Mouse (Mus musculus): ENCODE results near the gene Cabin1. TPM values are rescaled to one million over a fixed set of nuclear protein-coding genes. Genes with fewer than 3 reads are reported as not detected.

The Cabin1 gene
- polyA plus RNA-seq, 1 experiment from 2014 or later = 31.6 TPM

DNA sequence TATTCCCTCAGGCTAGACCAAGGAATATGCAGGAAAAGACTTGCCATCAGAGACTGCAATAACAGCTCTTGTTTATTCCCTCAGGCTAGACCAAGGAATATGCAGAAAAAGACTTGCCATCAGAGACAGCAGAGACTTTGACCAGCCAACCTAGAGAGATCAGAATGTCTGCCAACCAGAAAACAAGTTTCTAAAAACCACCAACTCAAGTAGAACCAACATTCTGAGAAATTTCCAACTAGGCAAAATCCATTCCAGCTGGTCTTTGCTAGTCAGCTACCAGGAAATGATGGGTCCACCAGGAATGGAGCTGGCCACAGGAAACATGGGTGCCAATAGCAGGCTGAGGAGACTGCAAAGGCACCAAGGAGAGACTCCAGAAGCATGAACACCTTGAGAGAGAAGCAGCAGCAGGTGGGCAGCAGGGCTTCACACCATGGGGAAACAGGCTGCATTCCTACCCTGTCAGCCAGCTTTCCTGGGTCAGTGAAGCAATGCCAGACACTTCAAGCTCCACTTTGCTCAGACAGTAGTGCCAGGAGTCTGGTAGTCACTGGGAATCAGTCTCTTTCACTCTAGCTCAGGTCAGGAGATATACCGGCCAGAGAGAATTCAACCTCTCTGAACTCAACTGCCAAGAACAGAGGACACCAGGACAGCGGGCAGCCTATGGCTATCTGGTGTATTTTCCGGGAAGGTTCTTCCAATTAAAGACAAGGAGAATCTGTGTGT is 56.1 kb downstream of the Cabin1 start:
- Histone ChIP-seq H3K27me3 (ENCODE audit: control insufficient read depth, insufficient read depth, low read length) (no peaks in the 10 kb centered on the region), H3K9ac (ENCODE audit: low read length) (no peak overlapping the region), H3K27ac (ENCODE audit: low read depth, low read length) (no peak overlapping the region), H3K36me3 (ENCODE audit: control insufficient read depth, insufficient read depth, low read length) (peaks cover 5% of the 10 kb centered on the region; the same call in 1 of the 2 replicates), H3K4me2 (no peak overlapping the region), H3K9me3 (ENCODE audit: control insufficient read depth, low read length) (no peaks in the 10 kb centered on the region), H3K4me3 (ENCODE audit: low read depth, low read length) (no peak overlapping the region), H3K4me1 (ENCODE audit: control insufficient read depth, insufficient read depth, low read length) (no peaks in the 10 kb centered on the region; the same call in 1 of the 2 replicates)
- no peak for DNase-seq (ENCODE audit: low spot score, missing footprints)
- WGBS = 92% methylated on average over 3 of the region's 3 CpGs
- no peak for ATAC-seq (ENCODE audit: low FRiP score)

DNA sequence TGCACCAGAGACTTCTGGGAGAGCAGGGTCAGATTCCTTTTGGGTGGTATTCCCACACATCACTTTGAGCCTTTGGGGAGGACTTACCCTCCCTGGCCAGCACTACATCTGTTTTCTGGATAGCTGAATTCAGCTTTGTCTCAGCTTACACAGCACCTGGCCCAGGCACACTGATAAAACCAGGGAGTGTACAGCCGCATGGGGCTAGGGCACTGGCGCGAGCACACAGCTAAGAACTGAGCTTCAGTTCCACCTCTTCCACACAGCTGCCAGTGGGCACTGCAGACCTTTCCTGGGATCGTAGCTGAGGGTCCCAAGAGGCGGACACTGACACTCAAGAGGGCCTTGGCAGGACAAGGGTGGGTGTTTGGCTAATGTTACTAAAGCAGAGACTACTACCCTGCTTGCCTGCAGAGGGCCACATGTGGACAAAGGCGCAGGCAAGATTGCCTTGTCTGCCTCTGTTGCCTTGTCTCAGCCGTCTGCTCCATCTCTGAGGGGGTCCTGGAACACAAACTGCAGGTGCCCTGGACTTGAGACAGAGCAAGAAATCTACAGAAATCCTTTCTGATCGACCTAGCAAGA is 57.4 kb downstream of the Cabin1 start:
- H3K9ac ChIP-seq (ENCODE audit: low read length) = no peak overlapping the region
- 77% methylated on average over 8 of the region's 8 CpGs for WGBS
- ATAC-seq (ENCODE audit: low FRiP score) (no peak), DNase-seq (ENCODE audit: low spot score, missing footprints) (no peak)
- H3K27ac ChIP-seq (ENCODE audit: low read depth, low read length) = no peak overlapping the region
- H3K4me1 ChIP-seq (ENCODE audit: control insufficient read depth, insufficient read depth, low read length) = no peaks in the 10 kb centered on the region; the same call in 1 of the 2 replicates
- no peak overlapping the region for H3K4me3 ChIP-seq (ENCODE audit: low read depth, low read length)
- no peak overlapping the region for H3K4me2 ChIP-seq
- no peaks in the 10 kb centered on the region for H3K27me3 ChIP-seq (ENCODE audit: control insufficient read depth, insufficient read depth, low read length)
- no peaks in the 10 kb centered on the region for H3K36me3 ChIP-seq (ENCODE audit: control insufficient read depth, insufficient read depth, low read length)
- no peaks in the 10 kb centered on the region for H3K9me3 ChIP-seq (ENCODE audit: control insufficient read depth, low read length)

DNA sequence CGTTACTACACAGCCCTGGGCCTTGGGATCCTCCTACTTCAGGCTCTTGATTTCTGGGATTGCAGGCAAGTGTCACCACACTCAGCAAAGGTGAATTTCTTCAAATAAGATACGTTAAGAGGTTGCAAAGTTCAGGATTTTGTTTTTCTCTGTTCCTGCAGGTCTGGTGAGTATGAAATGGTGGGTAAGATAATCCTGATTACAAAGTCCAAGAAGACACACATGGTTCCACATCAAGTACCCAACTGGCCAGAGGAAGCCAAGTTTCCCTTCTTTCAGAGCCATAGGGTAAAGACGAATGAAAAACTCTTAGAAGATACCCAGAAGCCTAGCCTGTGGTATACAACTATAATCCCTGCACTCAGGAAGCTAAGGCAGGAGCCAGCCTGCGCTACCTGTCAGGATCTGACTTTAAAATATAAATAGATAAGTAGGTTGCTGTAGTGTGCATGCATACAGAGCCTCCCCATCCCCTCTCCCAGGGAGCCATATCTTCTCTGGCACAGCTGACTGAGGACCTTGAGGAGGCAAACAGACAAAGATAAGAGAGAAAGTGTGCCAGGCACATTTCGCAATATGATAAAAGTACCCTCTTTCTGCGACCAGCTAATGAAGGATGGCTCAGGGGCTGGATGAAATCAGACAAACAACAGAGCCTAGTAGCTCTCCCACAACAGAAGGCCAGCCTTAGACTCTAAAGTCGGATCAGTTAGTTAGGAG is 58.3 kb downstream of the Cabin1 start:
- H3K4me3 ChIP-seq (ENCODE audit: low read depth, low read length) = no peak overlapping the region
- no peaks in the 10 kb centered on the region for H3K27me3 ChIP-seq (ENCODE audit: control insufficient read depth, insufficient read depth, low read length)
- DNase-seq (ENCODE audit: low spot score, missing footprints) (no peak), ATAC-seq (ENCODE audit: low FRiP score) (no peak)
- H3K9me3 ChIP-seq (ENCODE audit: control insufficient read depth, low read length) = no peaks in the 10 kb centered on the region
- H3K27ac ChIP-seq (ENCODE audit: low read depth, low read length) = no peak overlapping the region
- H3K4me2 ChIP-seq = no peak overlapping the region
- no peaks in the 10 kb centered on the region for H3K36me3 ChIP-seq (ENCODE audit: control insufficient read depth, insufficient read depth, low read length)
- no peak overlapping the region for H3K9ac ChIP-seq (ENCODE audit: low read length)
- no peaks in the 10 kb centered on the region; the same call in 1 of the 2 replicates for H3K4me1 ChIP-seq (ENCODE audit: control insufficient read depth, insufficient read depth, low read length)
- WGBS = 79% methylated on average over 7 of the region's 7 CpGs

DNA sequence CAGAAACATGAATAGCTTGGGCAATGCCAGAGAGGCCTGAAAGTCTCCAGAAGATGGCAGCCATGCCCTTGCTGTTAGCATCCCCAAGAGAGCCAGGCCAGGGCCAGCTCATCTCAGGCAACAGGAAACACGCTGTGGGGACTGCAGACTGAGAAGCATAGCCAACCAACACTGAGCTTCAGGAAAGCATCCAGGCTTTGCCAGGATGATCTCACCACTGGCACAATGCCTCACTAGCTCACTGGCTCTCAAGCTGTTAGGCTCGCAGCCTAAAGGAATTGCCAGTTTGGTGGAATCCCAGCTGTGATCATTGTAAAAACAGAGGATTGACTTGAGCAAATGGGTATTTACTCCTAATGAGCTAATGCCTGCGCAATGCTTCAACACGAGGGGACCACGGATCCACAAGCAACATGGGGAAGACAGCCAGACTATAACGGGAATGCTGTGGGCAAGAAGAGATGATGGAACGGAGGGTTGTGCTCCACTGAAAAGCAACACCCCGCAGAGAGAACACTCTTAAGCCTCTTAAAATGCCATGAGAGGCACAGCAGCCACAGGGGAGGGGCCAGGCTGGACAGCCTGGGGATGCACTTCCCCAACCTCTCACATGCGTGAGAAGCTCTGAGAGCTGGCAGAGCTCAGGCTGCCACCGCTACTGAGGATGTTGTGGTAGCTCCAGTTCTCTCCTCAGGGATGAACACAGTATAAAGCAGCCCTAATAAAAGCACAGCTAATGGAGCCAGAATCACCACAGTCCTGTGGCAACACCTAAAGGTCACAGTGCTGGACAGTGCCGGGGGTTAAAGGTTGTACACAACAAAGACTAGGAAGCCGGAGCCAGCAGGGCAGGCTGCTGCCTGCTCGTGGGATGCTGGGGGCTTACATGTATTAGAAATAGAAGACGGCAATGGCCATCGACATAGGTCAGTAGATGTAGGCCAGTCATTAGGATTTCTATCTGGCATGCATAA is 59.6 kb downstream of the Cabin1 start:
- no peaks in the 10 kb centered on the region for H3K9me3 ChIP-seq (ENCODE audit: control insufficient read depth, low read length)
- 34% methylated on average over 15 of the region's 15 CpGs for WGBS
- DNase-seq (ENCODE audit: low spot score, missing footprints) (peak; percentile 84), ATAC-seq (ENCODE audit: low FRiP score) (no peak)
- no peak overlapping the region for H3K4me2 ChIP-seq
- H3K4me3 ChIP-seq (ENCODE audit: low read depth, low read length) = no peak overlapping the region
- H3K36me3 ChIP-seq (ENCODE audit: control insufficient read depth, insufficient read depth, low read length) = peaks cover 5% of the 10 kb centered on the region; the same call in 1 of the 2 replicates
- no peak overlapping the region for H3K9ac ChIP-seq (ENCODE audit: low read length)
- H3K27me3 ChIP-seq (ENCODE audit: control insufficient read depth, insufficient read depth, low read length) = no peaks in the 10 kb centered on the region
- no peaks in the 10 kb centered on the region; the same call in 1 of the 2 replicates for H3K4me1 ChIP-seq (ENCODE audit: control insufficient read depth, insufficient read depth, low read length)
- no peak overlapping the region for H3K27ac ChIP-seq (ENCODE audit: low read depth, low read length)

DNA sequence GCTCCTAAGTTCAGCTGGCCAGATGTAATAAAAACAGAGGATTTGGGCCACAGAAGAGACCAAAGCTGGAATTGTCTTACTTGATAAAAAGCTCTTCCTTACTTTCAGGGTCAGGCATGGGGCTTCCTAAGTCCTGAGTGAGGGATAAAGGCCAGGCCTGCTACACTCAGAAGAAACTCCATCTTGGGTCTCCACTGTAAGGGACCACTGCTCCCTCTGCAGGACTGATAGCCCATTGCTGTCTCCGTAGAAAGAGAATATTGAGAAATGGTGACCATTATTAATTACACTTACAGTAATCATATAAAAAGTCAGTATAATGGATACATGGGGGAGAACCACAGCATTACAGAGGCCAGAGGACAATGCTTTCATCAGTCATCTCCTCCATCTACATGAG is 60.6 kb downstream of the Cabin1 start:
- Histone ChIP-seq H3K36me3 (ENCODE audit: control insufficient read depth, insufficient read depth, low read length) (peaks cover 7% of the 10 kb centered on the region; the same call in 1 of the 2 replicates), H3K27ac (ENCODE audit: low read depth, low read length) (no peak overlapping the region), H3K4me1 (ENCODE audit: control insufficient read depth, insufficient read depth, low read length) (no peaks in the 10 kb centered on the region; the same call in 1 of the 2 replicates), H3K27me3 (ENCODE audit: control insufficient read depth, insufficient read depth, low read length) (no peaks in the 10 kb centered on the region), H3K9me3 (ENCODE audit: control insufficient read depth, low read length) (no peaks in the 10 kb centered on the region), H3K4me2 (no peak overlapping the region), H3K4me3 (ENCODE audit: low read depth, low read length) (no peak overlapping the region), H3K9ac (ENCODE audit: low read length) (no peak overlapping the region)
- 71% methylated on average over 1 of the region's 1 CpGs for WGBS
- ATAC-seq (ENCODE audit: low FRiP score) (no peak), DNase-seq (ENCODE audit: low spot score, missing footprints) (peak; percentile 84)

DNA sequence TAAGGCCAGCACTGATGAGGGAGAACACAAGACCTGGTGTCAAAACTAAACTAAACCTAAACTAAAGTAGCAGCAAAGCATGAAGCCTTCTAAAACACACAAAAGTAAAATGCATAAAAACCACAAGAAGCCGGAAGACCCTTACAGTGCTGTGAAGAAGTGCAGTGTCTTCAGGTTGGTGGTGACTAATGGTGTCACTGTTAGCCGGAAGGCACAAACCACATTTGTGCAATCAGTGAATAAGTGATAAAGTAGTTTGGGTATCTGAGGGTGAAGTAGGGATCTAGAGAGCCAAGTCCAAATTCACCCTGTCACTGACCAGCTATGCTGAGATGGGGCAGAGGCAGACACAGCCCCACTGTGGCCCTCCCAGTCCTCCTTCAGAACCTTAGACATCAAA is 61.6 kb downstream of the Cabin1 start:
- ATAC-seq (ENCODE audit: low FRiP score) (no peak), DNase-seq (ENCODE audit: low spot score, missing footprints) (no peak)
- peaks cover 9% of the 10 kb centered on the region; the same call in 1 of the 2 replicates for H3K36me3 ChIP-seq (ENCODE audit: control insufficient read depth, insufficient read depth, low read length)
- WGBS = 97% methylated on average over 2 of the region's 2 CpGs
- H3K9me3 ChIP-seq (ENCODE audit: control insufficient read depth, low read length) = no peaks in the 10 kb centered on the region
- H3K4me1 ChIP-seq (ENCODE audit: control insufficient read depth, insufficient read depth, low read length) = no peaks in the 10 kb centered on the region; the same call in 1 of the 2 replicates
- H3K4me3 ChIP-seq (ENCODE audit: low read depth, low read length) = no peak overlapping the region
- H3K9ac ChIP-seq (ENCODE audit: low read length) = no peak overlapping the region
- no peaks in the 10 kb centered on the region for H3K27me3 ChIP-seq (ENCODE audit: control insufficient read depth, insufficient read depth, low read length)
- H3K27ac ChIP-seq (ENCODE audit: low read depth, low read length) = no peak overlapping the region
- H3K4me2 ChIP-seq = no peak overlapping the region

DNA sequence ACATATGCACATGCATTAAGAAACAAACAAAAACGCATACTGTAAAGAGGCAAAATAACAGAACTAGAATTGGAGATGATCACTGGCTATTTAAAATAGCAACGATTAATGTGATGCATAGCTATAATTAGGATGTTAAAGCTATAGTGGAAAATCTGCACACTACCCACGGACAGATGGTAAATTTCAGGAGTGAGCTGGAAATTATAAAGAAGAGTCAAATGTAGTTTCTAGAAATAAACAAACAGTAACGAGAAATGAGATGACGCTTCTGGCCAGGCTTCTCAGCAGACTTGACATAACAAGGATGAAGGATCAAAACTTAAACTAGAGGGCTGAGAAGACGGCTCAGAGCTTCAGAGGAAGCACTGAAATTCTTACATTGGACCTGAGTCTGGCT is 62.9 kb downstream of the Cabin1 start:
- no peaks in the 10 kb centered on the region for H3K9me3 ChIP-seq (ENCODE audit: control insufficient read depth, low read length)
- peaks cover 9% of the 10 kb centered on the region; the same call in 1 of the 2 replicates for H3K36me3 ChIP-seq (ENCODE audit: control insufficient read depth, insufficient read depth, low read length)
- no peak overlapping the region for H3K27ac ChIP-seq (ENCODE audit: low read depth, low read length)
- H3K4me1 ChIP-seq (ENCODE audit: control insufficient read depth, insufficient read depth, low read length) = no peaks in the 10 kb centered on the region; the same call in 1 of the 2 replicates
- H3K27me3 ChIP-seq (ENCODE audit: control insufficient read depth, insufficient read depth, low read length) = no peaks in the 10 kb centered on the region
- no peak overlapping the region for H3K4me2 ChIP-seq
- H3K9ac ChIP-seq (ENCODE audit: low read length) = no peak overlapping the region
- no peak overlapping the region for H3K4me3 ChIP-seq (ENCODE audit: low read depth, low read length)
- 90% methylated on average over 6 of the region's 6 CpGs for WGBS
- no peak for ATAC-seq (ENCODE audit: low FRiP score)
- DNase-seq (ENCODE audit: low spot score, missing footprints) = no peak

DNA sequence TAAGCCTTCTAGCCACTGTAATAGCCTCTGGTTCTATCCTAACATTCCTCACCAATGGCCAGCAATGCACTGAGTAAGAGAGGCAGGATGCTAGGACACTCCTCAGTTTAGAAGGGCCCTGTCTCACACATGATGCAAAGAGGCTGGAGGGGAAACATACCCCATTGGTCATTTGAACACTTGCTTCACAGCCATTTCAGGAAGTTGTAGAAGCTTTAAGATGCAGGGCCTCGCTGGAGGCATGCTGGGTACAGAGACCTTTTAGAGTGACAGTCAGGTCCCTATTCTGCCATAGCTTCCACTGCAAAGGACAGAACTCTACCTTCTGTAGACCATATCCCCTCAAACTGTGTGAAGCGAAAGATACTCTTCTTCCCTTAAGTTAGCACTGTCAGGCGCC is 66.4 kb downstream of the Cabin1 start:
- Histone ChIP-seq H3K4me3 (ENCODE audit: low read depth, low read length) (no peak overlapping the region), H3K4me2 (no peak overlapping the region), H3K27me3 (ENCODE audit: control insufficient read depth, insufficient read depth, low read length) (no peaks in the 10 kb centered on the region), H3K9ac (ENCODE audit: low read length) (no peak overlapping the region), H3K36me3 (ENCODE audit: control insufficient read depth, insufficient read depth, low read length) (peaks cover 17% of the 10 kb centered on the region), H3K9me3 (ENCODE audit: control insufficient read depth, low read length) (no peaks in the 10 kb centered on the region), H3K4me1 (ENCODE audit: control insufficient read depth, insufficient read depth, low read length) (no peaks in the 10 kb centered on the region), H3K27ac (ENCODE audit: low read depth, low read length) (no peak overlapping the region)
- DNase-seq (ENCODE audit: low spot score, missing footprints) (peak; percentile 45), ATAC-seq (ENCODE audit: low FRiP score) (no peak)
- 90% methylated on average over 3 of the region's 3 CpGs for WGBS
